Mouse (Mus musculus) limb, embryonic 11.5 days (tissue): Measurements from ENCODE around the gene Med24. TPM values are rescaled to one million over a fixed set of nuclear protein-coding genes. Genes with fewer than 3 reads are reported as not detected.
"Not testable (repeated sequence)": the region's sequence is repeated elsewhere in the genome, so short reads cannot be mapped to it uniquely, and the experiment has no call there.

Source experiments
- ATAC-seq: fragments of 200-750 bp; cut with Nextera tagmentation; 2 replicates; pipeline ENCODE4 v1.8.0; 2017; ENCODE audit warnings: low read depth; ENCODE audit not compliant: insufficient number of reproducible peaks, low FRiP score, low TSS enrichment
- DNase-seq: peaks from one replicate; pipeline ENCODE4 v3.0.0-alpha.2; 2015; ENCODE audit warnings: low spot score
- H3K27ac ChIP-seq: fragments of 300-500 bp; sonication (generic); replicated peaks from 2 replicates; pipeline ENCODE4 v1.5.1; 2014; ENCODE audit warnings: low read depth, mild to moderate bottlenecking, low read length
- H3K27me3 ChIP-seq: fragments of 300-500 bp; sonication (generic); 2 replicates; pipeline ENCODE4 v1.6.1; 2014; ENCODE audit warnings: mild to moderate bottlenecking, low read length, mixed read lengths; ENCODE audit not compliant: control insufficient read depth, insufficient read depth
- H3K36me3 ChIP-seq: fragments of 300-500 bp; sonication (generic); 2 replicates; pipeline ENCODE4 v1.6.1; 2014; ENCODE audit warnings: mild to moderate bottlenecking, low read length, moderate library complexity, mixed read lengths; ENCODE audit not compliant: control insufficient read depth, insufficient read depth
- H3K4me1 ChIP-seq: fragments of 300-500 bp; sonication (generic); 2 replicates; pipeline ENCODE4 v1.6.1; 2014; ENCODE audit warnings: low read length, mixed read lengths; ENCODE audit not compliant: control insufficient read depth, insufficient read depth
- H3K4me2 ChIP-seq: fragments of 300-500 bp; sonication (generic); 2 replicates; pipeline ENCODE4 v1.6.1; 2014; ENCODE audit warnings: low read depth, mild to moderate bottlenecking, moderate library complexity; ENCODE audit not compliant: severe bottlenecking
- H3K4me3 ChIP-seq: fragments of 300-500 bp; sonication (generic); 2 replicates; pipeline ENCODE4 v1.5.1; 2014; ENCODE audit warnings: low read depth, low read length
- H3K9ac ChIP-seq: fragments of 300-500 bp; sonication (generic); 2 replicates; pipeline ENCODE4 v1.6.1; 2014; ENCODE audit warnings: mild to moderate bottlenecking, low read length
- H3K9me3 ChIP-seq: fragments of 300-500 bp; sonication (generic); 2 replicates; pipeline ENCODE4 v1.6.1; 2016; ENCODE audit warnings: low read length; ENCODE audit not compliant: control insufficient read depth
- WGBS: fragments of 180-500 bp; shearing (Covaris S2); extraction: QIAGEN DNeasy Blood & Tissue Kit; methylation state at CpG from one replicate; pipeline ENCODE4 v1.1.7; 2014; 5-methylcytosine and 5-hydroxymethylcytosine counted together
- polyA plus RNA-seq: library from polyadenylated mRNA; unstranded; fragments of >200 nt; fragmentation: Nextera tagmentation; extraction: Ambion mirVana; gene quantifications from 2 replicates; pipeline ENCODE4 v1.2.1, GENCODE M21; 2014

The Med24 gene
- polyA plus RNA-seq, 1 experiment from 2014 or later = 68.0 TPM

DNA sequence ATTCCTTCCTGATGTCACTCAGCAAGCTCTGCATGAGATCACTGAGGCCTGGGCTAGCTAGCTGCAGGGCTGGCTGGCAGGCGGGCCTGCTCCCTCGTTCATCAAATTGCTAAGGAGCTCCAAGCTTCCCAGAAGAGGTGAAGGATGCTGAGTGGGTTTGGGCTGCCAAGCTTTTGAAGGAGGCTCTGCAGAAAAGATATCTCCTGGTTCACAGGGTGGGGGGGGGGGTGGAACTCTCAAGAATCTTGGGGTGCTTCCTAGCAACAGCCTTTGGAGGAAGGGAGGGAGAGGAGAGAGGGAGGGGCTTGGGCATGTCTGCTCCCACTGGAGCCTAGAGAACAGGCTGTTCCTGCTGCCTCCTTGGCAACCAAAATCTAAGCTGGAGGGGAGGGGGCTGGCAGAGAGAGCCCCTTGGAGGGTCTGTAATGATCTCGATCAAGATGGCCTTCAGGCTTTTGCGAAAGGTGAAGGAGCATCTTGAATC, 9.2 kb upstream of the Med24 start:
- Histone ChIP-seq H3K4me3 (no peak overlapping the region), H3K4me2 (no peak overlapping the region), H3K9ac (no peak overlapping the region), H3K9me3 (no peaks in the 10 kb centered on the region; the same call in 1 of the 2 replicates), H3K27ac (no peak overlapping the region), H3K4me1 (peaks cover 22% of the 10 kb centered on the region), H3K27me3 (no peaks in the 10 kb centered on the region), H3K36me3 (no peaks in the 10 kb centered on the region)
- ATAC-seq = no peak
- WGBS = 48% methylated on average over 4 of the region's 4 CpGs
- DNase-seq = no peak

DNA sequence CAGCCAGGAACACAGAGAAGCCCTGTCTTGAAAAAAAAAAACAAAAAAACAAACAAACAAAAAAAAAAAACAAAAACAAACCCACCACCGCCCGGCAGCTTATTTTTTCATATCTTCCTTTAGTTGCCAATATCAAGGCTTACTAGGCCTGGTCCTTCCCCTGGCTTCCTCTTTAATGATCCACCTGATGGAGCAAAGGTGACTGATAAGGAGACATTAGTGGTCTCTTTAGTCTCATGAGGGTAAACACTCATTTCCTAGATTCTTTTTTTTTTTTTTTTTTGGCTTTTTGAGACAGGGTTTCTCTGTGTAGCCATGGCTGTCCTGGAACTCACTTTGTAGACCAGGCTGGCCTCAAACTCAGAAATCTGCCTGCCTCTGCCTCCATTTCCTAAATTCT, 8.0 kb upstream of the Med24 start:
- not testable (repeated sequence) for H3K27me3 ChIP-seq, H3K9me3 ChIP-seq, ATAC-seq, H3K27ac ChIP-seq, H3K4me2 ChIP-seq, H3K36me3 ChIP-seq, DNase-seq, H3K4me3 ChIP-seq, H3K9ac ChIP-seq
- H3K4me1 ChIP-seq = peaks cover 12% of the 10 kb centered on the region
- WGBS = 90% methylated on average over 2 of the region's 2 CpGs

DNA sequence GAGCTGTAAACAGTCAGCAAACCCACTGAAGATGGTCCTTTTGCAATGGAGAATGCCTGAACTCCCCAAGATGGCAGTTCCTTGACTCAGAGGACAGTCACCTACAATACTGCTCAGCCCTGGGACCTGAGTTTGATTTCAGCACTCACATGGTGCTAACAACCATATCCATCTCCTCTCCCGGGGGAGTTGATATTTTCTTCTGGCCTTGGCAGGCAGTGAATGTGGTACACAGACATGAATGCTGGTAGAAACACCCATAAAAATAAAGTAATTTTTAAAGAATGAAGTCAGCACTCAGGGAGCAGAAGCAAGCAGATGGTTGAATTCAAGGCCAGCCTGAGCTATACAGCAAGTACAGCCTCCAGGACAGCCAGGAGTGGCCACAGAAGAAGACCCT, 6.9 kb upstream of the Med24 start:
- ATAC-seq = no peak

DNA sequence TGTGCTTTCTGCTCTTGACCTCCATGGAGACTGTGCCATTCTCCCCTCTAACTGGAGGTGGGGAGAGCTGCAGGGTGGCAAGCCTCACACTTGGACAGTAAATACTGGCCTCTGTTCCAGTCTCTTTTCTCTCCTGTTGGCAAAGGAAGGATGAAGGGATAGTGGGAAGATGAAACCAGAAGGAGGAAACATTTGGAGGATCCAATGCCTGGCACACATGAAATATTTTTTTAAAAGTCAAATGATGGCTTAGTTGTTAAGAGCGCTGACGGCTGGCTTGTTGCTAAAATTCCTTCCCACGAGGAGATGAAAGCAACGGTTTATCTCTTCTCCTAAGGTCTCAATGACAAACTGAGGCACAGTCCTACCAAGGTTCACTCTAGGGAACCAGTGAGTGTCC, 5.9 kb upstream of the Med24 start:
- 96% methylated on average over 4 of the region's 4 CpGs for WGBS
- Histone ChIP-seq H3K27ac (no peak overlapping the region), H3K4me2 (no peak overlapping the region), H3K36me3 (no peaks in the 10 kb centered on the region), H3K4me3 (no peak overlapping the region), H3K9me3 (no peaks in the 10 kb centered on the region; the same call in 1 of the 2 replicates), H3K9ac (no peak overlapping the region), H3K4me1 (peaks cover 4% of the 10 kb centered on the region), H3K27me3 (no peaks in the 10 kb centered on the region)
- no peak for ATAC-seq
- no peak for DNase-seq

More for the DNA sequence above, 6.9 kb upstream of the Med24 start:
- H3K4me3 ChIP-seq = no peak overlapping the region
- H3K4me2 ChIP-seq = no peak overlapping the region
- no peak for DNase-seq
- H3K27me3 ChIP-seq = no peaks in the 10 kb centered on the region
- no peaks in the 10 kb centered on the region; the same call in 1 of the 2 replicates for H3K9me3 ChIP-seq
- 93% methylated on average over 1 of the region's 1 CpGs for WGBS
- H3K9ac ChIP-seq = no peak overlapping the region
- H3K27ac ChIP-seq = no peak overlapping the region
- peaks cover 12% of the 10 kb centered on the region for H3K4me1 ChIP-seq
- no peaks in the 10 kb centered on the region for H3K36me3 ChIP-seq

DNA sequence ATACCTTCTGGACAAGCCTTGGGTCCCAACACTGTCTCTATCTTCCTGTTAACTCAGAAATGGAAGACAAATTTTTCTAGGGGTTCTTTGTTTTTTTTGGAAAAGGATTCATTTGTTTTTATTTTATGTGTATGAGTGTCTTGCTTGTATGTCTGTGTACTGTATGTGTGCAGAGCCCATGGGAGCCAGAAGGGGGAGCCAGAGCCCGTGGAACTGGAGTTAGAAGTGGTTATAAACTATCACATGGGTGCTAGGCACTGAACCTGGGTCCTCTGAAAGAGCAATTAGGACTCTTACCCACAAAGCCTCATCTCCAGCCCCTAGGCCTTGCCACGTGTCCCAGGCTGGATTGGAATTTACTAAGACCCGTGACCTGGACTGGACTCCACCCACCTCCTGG, 4.8 kb upstream of the Med24 start:
- H3K27me3 ChIP-seq = no peaks in the 10 kb centered on the region
- H3K9ac ChIP-seq = no peak overlapping the region
- H3K27ac ChIP-seq = no peak overlapping the region
- 76% methylated on average over 3 of the region's 3 CpGs for WGBS
- no peaks in the 10 kb centered on the region; the same call in 1 of the 2 replicates for H3K9me3 ChIP-seq
- no peak overlapping the region for H3K4me2 ChIP-seq
- ATAC-seq = no peak
- H3K4me1 ChIP-seq = no peaks in the 10 kb centered on the region
- H3K4me3 ChIP-seq = no peak overlapping the region
- DNase-seq = no peak
- H3K36me3 ChIP-seq = no peaks in the 10 kb centered on the region

DNA sequence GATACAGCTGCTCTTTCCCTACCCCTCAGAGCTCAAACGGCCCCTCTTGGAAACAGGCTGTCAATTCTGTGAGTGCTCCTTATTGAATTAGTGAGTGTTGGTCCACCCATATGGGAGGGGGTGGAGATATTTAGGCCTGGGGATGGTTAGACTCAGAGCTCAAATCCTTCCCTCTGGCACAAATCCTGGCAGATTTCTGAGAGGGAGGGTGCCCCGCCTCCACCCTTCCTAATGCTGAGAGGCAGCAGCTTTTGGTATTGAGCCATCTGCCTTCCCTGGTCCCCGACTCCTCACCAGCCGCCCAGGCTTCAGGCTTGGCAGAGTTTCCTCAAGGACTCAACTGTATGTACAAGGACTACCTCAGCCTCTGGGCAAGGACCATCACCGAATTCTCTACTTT, 1.9 kb upstream of the Med24 start:
- Histone ChIP-seq H3K9ac (no peak overlapping the region), H3K9me3 (no peaks in the 10 kb centered on the region; the same call in 1 of the 2 replicates), H3K4me1 (peaks cover 4% of the 10 kb centered on the region; the same call in 1 of the 2 replicates), H3K4me2 (no peak overlapping the region), H3K27ac (no peak overlapping the region), H3K4me3 (no peak overlapping the region), H3K36me3 (no peaks in the 10 kb centered on the region), H3K27me3 (no peaks in the 10 kb centered on the region)
- ATAC-seq (no peak), DNase-seq (no peak)
- 55% methylated on average over 5 of the region's 5 CpGs for WGBS

DNA sequence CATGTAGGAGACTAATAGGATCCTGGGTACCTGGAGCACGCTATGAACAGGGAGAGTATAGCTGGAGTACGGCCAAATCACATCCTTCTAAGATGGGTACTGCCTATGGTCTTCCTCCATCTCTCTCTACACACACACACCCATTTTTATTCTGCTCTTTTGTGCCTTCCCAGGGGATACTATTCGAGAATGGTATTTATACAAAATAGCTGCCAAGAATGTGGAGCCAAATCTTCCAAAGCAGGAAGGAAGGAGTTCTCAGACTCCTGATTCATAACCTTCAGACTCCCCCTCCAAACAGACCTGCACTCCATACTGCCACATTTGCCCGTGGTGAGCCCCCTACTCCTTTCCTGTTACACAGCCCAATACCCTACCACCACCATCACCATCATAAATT, 1.5 kb upstream of the Med24 start:
- Histone ChIP-seq H3K4me2 (no peak overlapping the region), H3K27me3 (no peaks in the 10 kb centered on the region), H3K36me3 (no peaks in the 10 kb centered on the region), H3K4me1 (peaks cover 4% of the 10 kb centered on the region; the same call in 1 of the 2 replicates), H3K9ac (no peak overlapping the region), H3K4me3 (no peak overlapping the region), H3K9me3 (no peaks in the 10 kb centered on the region; the same call in 1 of the 2 replicates), H3K27ac (no peak overlapping the region)
- DNase-seq (no peak), ATAC-seq (no peak)
- 73% methylated on average over 4 of the region's 4 CpGs for WGBS

DNA sequence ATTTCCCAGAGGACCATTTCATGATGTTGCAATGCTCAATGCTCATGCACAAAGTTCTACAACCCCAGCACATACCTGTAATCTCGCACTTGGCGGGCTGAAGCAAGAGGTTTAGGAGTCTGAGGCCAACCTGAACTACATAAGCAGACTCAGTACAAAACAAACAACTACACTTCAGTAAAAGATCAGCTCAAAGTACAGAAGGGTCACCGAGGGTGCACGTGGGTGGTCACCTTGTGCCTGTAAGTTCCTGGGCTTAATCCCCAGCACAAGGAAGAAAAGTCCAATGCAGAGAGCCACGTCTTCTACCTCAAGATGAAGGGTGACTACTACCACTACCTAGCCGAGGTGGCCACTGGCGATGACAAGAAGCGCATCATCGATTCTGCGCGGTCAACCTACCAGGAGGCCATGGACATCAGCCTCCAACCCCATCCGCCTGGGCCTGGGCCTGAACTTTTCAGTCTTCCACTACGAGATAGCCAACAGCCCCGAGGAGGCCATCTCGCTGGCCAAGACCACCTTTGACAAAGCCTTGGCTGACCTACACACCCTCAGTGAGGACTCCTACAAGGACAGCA, 3.2 kb downstream of the Med24 start:
- H3K4me1 ChIP-seq = peaks cover 8% of the 10 kb centered on the region; the same call in 1 of the 2 replicates
- H3K27ac ChIP-seq = no peak overlapping the region
- H3K4me2 ChIP-seq = no peak overlapping the region
- ATAC-seq (no peak), DNase-seq (no peak)
- H3K4me3 ChIP-seq = no peak overlapping the region
- no peak overlapping the region for H3K9ac ChIP-seq
- H3K27me3 ChIP-seq = no peaks in the 10 kb centered on the region
- H3K9me3 ChIP-seq = no peaks in the 10 kb centered on the region
- WGBS = 97% methylated on average over 15 of the region's 15 CpGs
- no peaks in the 10 kb centered on the region for H3K36me3 ChIP-seq

DNA sequence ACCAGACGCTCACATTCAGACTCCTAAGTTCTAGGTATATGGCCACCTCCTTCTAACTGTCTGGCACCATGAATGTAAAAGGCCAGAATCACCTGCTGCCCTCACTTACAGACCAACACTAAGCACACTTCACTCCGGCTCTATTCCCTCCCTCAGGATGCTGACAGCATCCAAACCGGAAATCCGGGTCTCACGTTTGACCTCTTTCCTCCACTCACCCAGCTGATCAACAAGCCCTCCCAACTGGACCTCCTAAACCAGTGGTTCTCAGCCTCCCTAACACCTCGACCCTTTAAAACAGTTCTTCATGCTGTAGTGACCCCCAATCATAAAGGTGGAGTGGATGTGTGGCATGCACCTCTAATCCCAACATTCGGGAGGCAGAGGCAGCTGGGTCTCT, 6.1 kb downstream of the Med24 start:
- Histone ChIP-seq H3K4me1 (peaks cover 4% of the 10 kb centered on the region; the same call in 1 of the 2 replicates), H3K36me3 (no peaks in the 10 kb centered on the region), H3K4me3 (no peak overlapping the region), H3K4me2 (no peak overlapping the region), H3K27me3 (no peaks in the 10 kb centered on the region), H3K27ac (no peak overlapping the region), H3K9me3 (no peaks in the 10 kb centered on the region), H3K9ac (no peak overlapping the region)
- WGBS = 84% methylated on average over 7 of the region's 7 CpGs
- ATAC-seq (no peak), DNase-seq (no peak)
